Mouse (Mus musculus): ENCODE data around the gene Gm20532. TPM values are rescaled to one million over a fixed set of nuclear protein-coding genes. Genes with fewer than 3 reads are reported as not detected.

Gm20532 gene
- polyA plus RNA-seq, 1 experiment from 2014 or later = not detected

DNA sequence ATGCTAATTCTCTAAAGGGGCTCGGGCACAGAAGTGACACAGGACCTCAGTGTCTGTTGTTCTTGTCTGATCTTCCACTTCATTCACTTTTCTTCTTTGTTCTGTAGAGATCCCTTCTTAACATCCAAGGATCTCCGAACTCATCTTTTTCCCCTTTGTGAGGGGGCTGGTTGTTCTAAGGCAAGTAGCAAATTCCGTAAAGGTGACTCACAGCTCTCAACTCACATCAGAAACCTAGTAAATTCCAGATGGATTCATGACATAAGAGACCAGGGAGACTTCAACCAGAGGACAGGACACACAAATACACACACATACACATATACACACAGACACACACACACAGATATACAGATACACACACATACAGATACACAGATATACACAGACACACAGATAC, 24.1 kb downstream of the Gm20532 start:
- WGBS = 85% methylated on average over 3 of the region's 3 CpGs
- ATAC-seq (replicated peaks; ENCODE audit: low FRiP score) = no peak

GRCm38 (mm10) chr2:26611054-26611453, 24.6 kb downstream of the Gm20532 start:
- no peak overlapping the region for H3K4me2 ChIP-seq
- H3K4me1 ChIP-seq = peaks cover 14% of the 10 kb centered on the region
- H3K4me3 ChIP-seq (replicated peaks) = no peak overlapping the region
- no peaks in the 10 kb centered on the region for H3K36me3 ChIP-seq
- H3K27ac ChIP-seq = no peak overlapping the region
- no peak for ATAC-seq (replicated peaks; ENCODE audit: low FRiP score)
- no peaks in the 10 kb centered on the region for H3K9me3 ChIP-seq (replicated peaks)
- H3K27me3 ChIP-seq = no peaks in the 10 kb centered on the region
- no peak overlapping the region for H3K9ac ChIP-seq

More for the DNA sequence above, 24.1 kb downstream of the Gm20532 start:
- H3K4me1 ChIP-seq = peaks cover 14% of the 10 kb centered on the region
- H3K9ac ChIP-seq = no peak overlapping the region
- no peaks in the 10 kb centered on the region for H3K27me3 ChIP-seq
- H3K9me3 ChIP-seq (replicated peaks) = no peaks in the 10 kb centered on the region
- no peak overlapping the region for H3K27ac ChIP-seq
- H3K36me3 ChIP-seq = no peaks in the 10 kb centered on the region
- no peak overlapping the region for H3K4me2 ChIP-seq
- no peak overlapping the region for H3K4me3 ChIP-seq (replicated peaks)

DNA sequence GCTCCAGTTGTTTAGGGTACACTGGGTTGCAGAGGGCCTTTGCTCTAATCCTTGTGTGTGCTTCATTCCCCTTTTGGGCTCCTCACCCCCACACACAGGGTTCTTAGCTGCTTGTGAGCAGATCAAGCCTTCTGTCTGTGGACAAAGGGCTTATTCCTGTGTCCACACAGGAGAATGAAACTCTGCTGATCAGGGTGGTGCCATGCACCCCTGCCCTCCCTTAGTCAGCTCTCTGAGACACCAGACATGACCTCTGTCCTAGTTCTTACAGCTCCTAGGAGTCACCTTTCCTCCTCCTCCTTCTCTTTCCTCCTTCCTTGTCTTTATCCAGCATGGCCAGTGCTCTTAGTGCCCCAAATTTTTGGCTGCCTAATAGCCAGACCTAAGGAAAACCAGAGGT, 25.5 kb downstream of the Gm20532 start:
- H3K4me1 ChIP-seq = peaks cover 9% of the 10 kb centered on the region
- no peaks in the 10 kb centered on the region for H3K9me3 ChIP-seq (replicated peaks)
- H3K36me3 ChIP-seq = no peaks in the 10 kb centered on the region
- ATAC-seq (replicated peaks; ENCODE audit: low FRiP score) = no peak
- H3K9ac ChIP-seq = no peak overlapping the region
- H3K27me3 ChIP-seq = no peaks in the 10 kb centered on the region
- no peak overlapping the region for H3K4me2 ChIP-seq
- no peak overlapping the region for H3K27ac ChIP-seq
- H3K4me3 ChIP-seq (replicated peaks) = no peak overlapping the region

- Histone ChIP-seq H3K9me3 (replicated peaks) (no peaks in the 10 kb centered on the region), H3K36me3 (no peaks in the 10 kb centered on the region), H3K9ac (no peak overlapping the region), H3K27me3 (no peaks in the 10 kb centered on the region), H3K4me3 (replicated peaks) (no peak overlapping the region), H3K27ac (no peak overlapping the region), H3K4me1 (no peaks in the 10 kb centered on the region), H3K4me2 (no peak overlapping the region)
- WGBS = 78% methylated on average over 5 of the region's 5 CpGs
- no peak for ATAC-seq (replicated peaks; ENCODE audit: low FRiP score)
Observed at GRCm38 (mm10) chr2:26614903-26615302, 28.5 kb downstream of the Gm20532 start.

DNA sequence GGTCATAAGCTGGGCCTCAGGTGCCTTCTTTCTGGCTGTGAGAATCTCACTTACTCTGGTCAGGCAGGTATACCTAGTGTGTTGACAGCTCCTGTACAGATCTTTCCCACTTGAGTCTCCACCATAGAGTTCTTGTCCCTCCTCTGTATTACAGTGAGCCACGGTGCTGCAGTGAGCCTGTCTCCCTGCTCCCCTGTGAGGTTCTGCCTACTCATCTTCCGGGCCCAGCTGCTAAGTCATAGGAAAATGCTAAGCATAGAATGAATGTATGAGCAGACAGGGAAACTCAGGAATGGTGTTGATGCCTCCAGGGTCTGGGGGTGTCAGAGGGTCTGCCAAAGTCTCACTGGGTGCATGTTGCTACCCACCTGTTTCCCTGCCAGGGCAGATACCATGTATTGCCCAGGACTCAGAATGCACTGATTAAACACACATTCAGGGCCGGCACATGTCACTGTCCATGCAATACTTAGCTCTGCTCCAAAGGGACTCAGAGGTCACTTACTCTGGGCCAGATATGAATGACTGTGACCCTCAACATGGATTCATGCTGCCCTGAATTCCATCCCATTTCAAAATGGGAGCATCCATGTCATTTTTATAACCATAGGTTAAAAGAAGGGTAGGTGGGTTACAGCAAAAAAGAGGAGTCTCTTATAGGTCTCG, 29.2 kb downstream of the Gm20532 start:
- 81% methylated on average over 4 of the region's 4 CpGs for WGBS
- Histone ChIP-seq H3K27me3 (no peaks in the 10 kb centered on the region), H3K36me3 (no peaks in the 10 kb centered on the region), H3K4me2 (no peak overlapping the region), H3K9ac (no peak overlapping the region), H3K27ac (no peak overlapping the region), H3K4me3 (replicated peaks) (no peak overlapping the region), H3K9me3 (replicated peaks) (no peaks in the 10 kb centered on the region), H3K4me1 (no peaks in the 10 kb centered on the region)
- ATAC-seq (replicated peaks; ENCODE audit: low FRiP score) = no peak

- Histone ChIP-seq H3K9me3 (replicated peaks) (no peaks in the 10 kb centered on the region), H3K27ac (no peak overlapping the region), H3K27me3 (no peaks in the 10 kb centered on the region), H3K36me3 (no peaks in the 10 kb centered on the region), H3K9ac (no peak overlapping the region), H3K4me3 (replicated peaks) (no peak overlapping the region), H3K4me1 (no peaks in the 10 kb centered on the region), H3K4me2 (no peak overlapping the region)
- no peak for ATAC-seq (replicated peaks; ENCODE audit: low FRiP score)
- WGBS = 75% methylated on average over 6 of the region's 6 CpGs
Observed at GRCm38 (mm10) chr2:26617331-26617730, 30.9 kb downstream of the Gm20532 start.

DNA sequence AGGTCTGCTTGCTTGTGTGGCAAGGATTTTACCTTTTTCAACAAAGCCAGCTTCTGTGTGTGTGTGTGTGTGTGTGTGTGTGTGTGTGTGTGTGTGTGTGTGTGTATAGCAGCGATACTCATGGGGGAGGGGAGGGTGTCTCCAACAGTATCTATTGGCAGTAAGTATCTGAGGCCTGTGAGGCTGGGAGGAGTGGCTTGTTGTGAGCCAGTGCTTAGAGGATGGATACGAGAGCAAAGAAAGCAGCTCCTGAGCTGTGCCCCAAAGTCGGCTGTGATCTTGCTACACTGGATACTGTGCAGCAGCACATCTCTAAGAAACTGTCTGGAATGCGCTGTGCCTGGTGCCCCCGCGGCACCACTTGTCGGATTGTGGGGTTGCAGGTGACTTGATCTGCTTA, 31.5 kb downstream of the Gm20532 start:
- Histone ChIP-seq H3K4me2 (no peak overlapping the region), H3K9ac (no peak overlapping the region), H3K27me3 (no peaks in the 10 kb centered on the region), H3K27ac (no peak overlapping the region), H3K9me3 (replicated peaks) (no peaks in the 10 kb centered on the region), H3K4me1 (no peaks in the 10 kb centered on the region), H3K36me3 (no peaks in the 10 kb centered on the region), H3K4me3 (replicated peaks) (no peak overlapping the region)
- WGBS = 66% methylated on average over 7 of the region's 7 CpGs
- no peak for ATAC-seq (replicated peaks; ENCODE audit: low FRiP score)

DNA sequence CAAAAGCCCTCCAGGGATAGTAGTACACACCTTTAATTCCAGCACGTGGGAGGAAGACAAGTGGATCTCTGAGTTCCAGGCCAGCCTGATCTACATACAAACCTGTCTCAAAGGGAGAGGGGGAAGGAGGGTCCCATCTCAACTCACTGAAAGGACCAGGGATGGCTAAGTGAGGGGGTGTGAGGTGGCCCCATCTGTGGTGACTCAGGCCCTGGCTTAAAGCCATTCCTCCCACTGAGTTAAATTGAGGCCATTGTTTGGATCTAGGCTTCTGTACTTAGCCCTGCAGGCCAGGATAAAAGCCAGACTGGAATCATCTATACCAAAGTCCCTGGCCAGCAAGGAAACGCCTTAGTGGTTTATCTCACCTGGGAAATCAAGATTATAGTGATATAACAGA, 34.8 kb downstream of the Gm20532 start:
- H3K4me1 ChIP-seq = no peaks in the 10 kb centered on the region
- WGBS = 37% methylated on average over 2 of the region's 2 CpGs
- no peak overlapping the region for H3K27ac ChIP-seq
- H3K36me3 ChIP-seq = no peaks in the 10 kb centered on the region
- no peak overlapping the region for H3K4me3 ChIP-seq (replicated peaks)
- no peak overlapping the region for H3K4me2 ChIP-seq
- no peak overlapping the region for H3K9ac ChIP-seq
- no peaks in the 10 kb centered on the region for H3K9me3 ChIP-seq (replicated peaks)
- no peak for ATAC-seq (replicated peaks; ENCODE audit: low FRiP score)
- H3K27me3 ChIP-seq = no peaks in the 10 kb centered on the region

DNA sequence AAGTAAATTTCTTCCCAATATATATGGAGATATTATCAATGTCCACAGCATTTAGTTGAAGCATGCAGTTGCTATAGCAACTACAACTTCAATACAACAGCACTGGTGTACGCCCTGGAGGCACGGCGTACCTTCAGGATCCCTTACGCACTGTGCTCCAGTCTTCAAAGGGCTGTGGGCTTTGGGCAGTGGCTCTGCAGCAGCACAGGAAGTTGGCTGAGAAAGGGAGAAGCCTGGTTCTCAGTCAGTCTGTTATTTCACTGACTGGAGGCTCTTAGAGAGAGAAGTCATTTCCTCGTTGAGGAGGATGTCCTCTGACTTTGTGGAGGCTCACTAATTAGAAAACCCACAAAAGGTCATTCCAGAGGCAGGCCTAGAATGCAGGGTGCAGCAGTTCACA, 36.5 kb downstream of the Gm20532 start:
- 0 out of 2 replicates have a peak overlapping the region, but pooled peaks have one; percentile 10 for H3K27ac ChIP-seq
- WGBS = 55% methylated on average over 5 of the region's 5 CpGs
- peaks cover 5% of the 10 kb centered on the region for H3K4me1 ChIP-seq
- no peak overlapping the region for H3K9ac ChIP-seq
- no peak for ATAC-seq (replicated peaks; ENCODE audit: low FRiP score)
- no peak overlapping the region for H3K4me2 ChIP-seq
- no peaks in the 10 kb centered on the region for H3K9me3 ChIP-seq (replicated peaks)
- no peaks in the 10 kb centered on the region for H3K36me3 ChIP-seq
- H3K27me3 ChIP-seq = no peaks in the 10 kb centered on the region
- H3K4me3 ChIP-seq (replicated peaks) = no peak overlapping the region

DNA sequence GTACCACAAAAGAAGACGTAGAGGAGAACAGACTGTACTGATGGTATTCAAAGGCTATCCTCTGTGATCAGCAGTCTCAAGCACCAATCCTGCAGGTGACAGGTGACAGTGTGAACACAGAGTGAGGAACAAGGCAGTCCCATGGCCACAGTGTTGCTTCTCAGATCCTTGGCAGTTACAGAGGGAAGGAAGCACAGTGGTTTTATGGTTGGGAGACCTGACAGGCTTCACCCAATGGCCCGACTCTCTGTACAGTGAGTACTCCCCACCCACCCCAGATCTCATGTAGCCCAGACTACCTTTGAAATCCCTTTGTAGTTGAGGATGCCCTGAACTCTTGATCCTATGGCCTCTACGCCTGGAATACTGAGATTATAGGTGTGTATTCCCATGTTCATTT, 39.0 kb downstream of the Gm20532 start:
- no peak overlapping the region for H3K4me3 ChIP-seq (replicated peaks)
- no peak overlapping the region for H3K4me2 ChIP-seq
- H3K4me1 ChIP-seq = peaks cover 27% of the 10 kb centered on the region
- no peak for ATAC-seq (replicated peaks; ENCODE audit: low FRiP score)
- no peaks in the 10 kb centered on the region for H3K9me3 ChIP-seq (replicated peaks)
- no peak overlapping the region for H3K9ac ChIP-seq
- no peak overlapping the region for H3K27ac ChIP-seq
- 88% methylated on average over 3 of the region's 3 CpGs for WGBS
- H3K36me3 ChIP-seq = no peaks in the 10 kb centered on the region
- H3K27me3 ChIP-seq = no peaks in the 10 kb centered on the region

DNA sequence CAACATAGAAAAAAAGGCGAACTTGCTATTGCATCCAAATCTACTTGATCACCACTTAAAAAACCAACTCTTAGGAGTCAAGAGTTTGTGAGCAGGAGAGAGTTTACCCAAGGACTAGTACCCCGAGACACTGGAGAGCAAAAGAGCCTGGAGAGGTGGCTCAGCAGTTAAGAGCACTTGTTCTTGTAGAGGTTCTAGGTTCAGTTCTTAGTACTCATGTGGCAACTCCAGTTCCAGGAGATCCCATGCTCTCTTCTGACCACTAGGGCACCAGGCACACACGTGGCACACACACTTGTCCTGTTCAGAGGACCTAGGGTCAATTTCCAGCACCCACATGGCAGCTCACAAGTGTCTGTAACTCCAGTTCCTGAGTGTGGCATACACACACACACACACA, 39.6 kb downstream of the Gm20532 start:
- no peak overlapping the region for H3K4me2 ChIP-seq
- H3K4me1 ChIP-seq = peaks cover 33% of the 10 kb centered on the region
- ATAC-seq (replicated peaks; ENCODE audit: low FRiP score) = no peak
- H3K36me3 ChIP-seq = no peaks in the 10 kb centered on the region
- H3K27ac ChIP-seq = no peak overlapping the region
- H3K9ac ChIP-seq = no peak overlapping the region
- H3K27me3 ChIP-seq = no peaks in the 10 kb centered on the region
- WGBS = 75% methylated on average over 3 of the region's 3 CpGs
- no peak overlapping the region for H3K4me3 ChIP-seq (replicated peaks)
- H3K9me3 ChIP-seq (replicated peaks) = no peaks in the 10 kb centered on the region

DNA sequence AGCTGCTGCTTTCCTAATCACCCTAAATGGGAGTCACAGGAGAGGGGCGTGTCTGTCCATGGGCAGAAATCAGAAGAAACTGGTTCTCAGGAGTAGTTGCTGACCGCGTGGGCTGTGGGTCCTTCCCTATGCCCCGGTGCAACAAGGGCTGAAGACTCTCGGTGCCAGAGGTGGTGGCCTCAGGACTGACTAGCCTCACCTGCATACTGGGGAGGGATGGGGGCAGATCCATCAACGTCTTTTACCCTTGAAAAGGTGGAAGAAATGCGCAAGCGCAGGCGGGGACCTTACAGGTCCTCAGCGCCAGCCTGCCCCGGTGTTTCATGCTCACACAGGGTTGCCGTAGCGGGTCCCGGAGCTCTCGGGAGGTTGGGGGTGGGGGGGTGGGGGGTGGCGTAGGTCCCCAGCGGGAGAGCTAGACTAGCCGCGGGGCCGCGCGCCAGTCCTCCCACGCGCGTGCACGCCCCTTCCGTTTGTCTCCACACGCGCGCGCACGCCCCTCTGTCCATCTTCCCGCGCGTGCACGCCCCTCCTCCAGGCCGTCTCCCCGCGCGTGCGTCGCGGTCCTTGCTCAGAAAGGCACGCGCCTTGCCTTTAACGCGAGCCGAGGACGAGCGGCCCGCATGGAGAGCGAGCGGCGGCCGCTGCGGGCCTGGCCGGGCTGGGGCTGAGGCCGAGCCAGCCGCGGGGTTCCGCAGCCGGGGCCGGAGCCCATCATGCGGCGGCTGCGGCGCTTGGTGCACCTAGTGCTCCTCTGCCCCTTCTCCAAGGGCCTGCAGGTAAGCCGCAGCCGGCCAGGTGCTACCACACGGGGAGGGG, 41.7 kb downstream of the Gm20532 start, which contains the start of gene Fam69b:
TSS of gene Fam69b (plus strand) at position 537 of the 819 bp plus-strand sequence.
- no peaks in the 10 kb centered on the region for H3K27me3 ChIP-seq
- peak within 1 kb of the TSS; percentile 81 for H3K27ac ChIP-seq

More for the DNA sequence above, 41.7 kb downstream of the Gm20532 start, which contains the start of gene Fam69b:
- Histone ChIP-seq H3K36me3 (no peaks in the 10 kb centered on the region), H3K9ac (peak within 1 kb of the TSS; percentile 89), H3K4me1 (peaks cover 33% of the 10 kb centered on the region), H3K4me2 (peak within 1 kb of the TSS; percentile 98), H3K9me3 (replicated peaks) (no peaks in the 10 kb centered on the region), H3K4me3 (replicated peaks) (peak within 1 kb of the TSS; percentile 72)
- WGBS = under 1% methylated on average over 60 of the region's 70 CpGs
- peak; percentile 72 for ATAC-seq (replicated peaks; ENCODE audit: low FRiP score)

All from kidney, embryonic 15.5 days (tissue).